Mouse (Mus musculus): ENCODE data around the gene Mccc1. TPM values are rescaled to one million over a fixed set of nuclear protein-coding genes. Genes with fewer than 3 reads are reported as not detected.

Gene Mccc1
- polyA plus RNA-seq, 1 experiment from 2014 or later: 86.7 TPM

DNA sequence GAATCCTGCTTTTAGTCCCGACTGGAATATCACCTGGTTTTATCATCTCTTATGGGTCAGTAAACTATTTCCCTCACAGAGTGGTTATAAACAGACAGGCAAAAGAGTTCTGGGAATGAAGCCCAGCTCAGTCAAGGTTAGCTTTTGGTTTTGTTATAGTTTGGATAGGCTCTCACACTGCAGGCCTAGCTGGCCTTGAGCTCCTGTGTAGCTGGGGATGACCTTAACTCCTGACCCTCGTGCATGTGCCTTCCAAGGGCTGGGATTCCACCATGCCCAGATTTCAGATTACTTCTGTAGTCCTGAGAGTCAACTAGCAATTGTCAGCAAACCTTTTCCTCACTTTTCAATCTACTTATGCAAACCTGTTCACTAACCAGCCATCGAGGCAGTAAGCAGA is 82.2 kb downstream of the Mccc1 start:
- H3K36me3 ChIP-seq (ENCODE audit: control insufficient read depth, insufficient read depth): peaks cover 3% of the 10 kb centered on the region; the same call in 1 of the 2 replicates
- 50% methylated on average over 3 of the region's 3 CpGs for whole genome bisulfite sequencing
- 0 out of 2 replicates have a peak, but pooled peaks cover 6% of the 10 kb centered on the region for H3K4me1 ChIP-seq (ENCODE audit: control insufficient read depth, insufficient read depth, low read length)
- H3K9me3 ChIP-seq (replicated peaks; ENCODE audit: control insufficient read depth, low read length): no peaks in the 10 kb centered on the region
- H3K9ac ChIP-seq (ENCODE audit: low read length): no peak overlapping the region
- H3K4me2 ChIP-seq (ENCODE audit: low read depth, low read length): no peak overlapping the region
- no peaks in the 10 kb centered on the region for H3K27me3 ChIP-seq (ENCODE audit: control insufficient read depth, insufficient read depth, low read length)
- ATAC-seq (replicated peaks; ENCODE audit: extremely low read depth, insufficient read depth, low FRiP score): no peak
- H3K4me3 ChIP-seq (ENCODE audit: low read length): no peak overlapping the region
- no peak overlapping the region for H3K27ac ChIP-seq (ENCODE audit: low read length)

Other genes starting within 250 kb of the Mccc1 start
- 22.4 and 26.2 TPM in 2 replicates for gene Atp11b, start 246.6 kb downstream of the Mccc1 start, polyA plus RNA-seq (2015; fragmentation: Nextera tagmentation; extraction: Ambion mirVana)
- gene Dcun1d1, start 63.2 kb downstream of the Mccc1 start, polyA plus RNA-seq (2015; fragmentation: Nextera tagmentation; extraction: Ambion mirVana): 87.2 and 90.7 TPM in 2 replicates
- gene Ccdc144b, start 52.9 kb upstream of the Mccc1 start, polyA plus RNA-seq (2015; fragmentation: Nextera tagmentation; extraction: Ambion mirVana): 0.03 and 0.09 TPM in 2 replicates
- 82.2 and 95.0 TPM in 2 replicates for gene Acad9, start 65.3 kb upstream of the Mccc1 start, polyA plus RNA-seq (2015; fragmentation: Nextera tagmentation; extraction: Ambion mirVana)
- gene D3Ertd254e, start 150.3 kb upstream of the Mccc1 start, polyA plus RNA-seq (2015; fragmentation: Nextera tagmentation; extraction: Ambion mirVana): 4.6 and 5.6 TPM in 2 replicates
- 0.24 and 0.95 TPM in 2 replicates for gene Qrfpr, start 221.6 kb upstream of the Mccc1 start, polyA plus RNA-seq (2015; fragmentation: Nextera tagmentation; extraction: Ambion mirVana)

Measured in heart, embryonic 16.5 days (tissue).